Mouse (Mus musculus): ENCODE data around the gene Fam221a. TPM values are rescaled to one million over a fixed set of nuclear protein-coding genes. Genes with fewer than 3 reads are reported as not detected.

Gene Fam221a
- 0.97 and 3.3 TPM in 2 replicates for polyA plus RNA-seq (2012; rRNA removed; ENCODE audit: low replicate concordance)

GRCm38 (mm10) chr6:49367159-49368054, at the start of gene Fam221a:
Gene Fam221a (plus strand): TSS chr6:49367739.

GRCm38 (mm10) chr6:49318966-49319594, 48.5 kb upstream of the Fam221a start, which contains the start of gene Ccdc126:
Gene Ccdc126 (plus strand): TSS chr6:49319274.

GRCm38 (mm10) chr6:49395316-49395715, 27.8 kb downstream of the Fam221a start, which contains the start of gene Stk31:
Gene Stk31 (plus strand): TSS chr6:49395604.

Other genes starting within 250 kb of the Fam221a start
- gene Igf2bp3, start 152.8 kb upstream of the Fam221a start, polyA plus RNA-seq (2012; rRNA removed; ENCODE audit: low replicate concordance) = 0.03 and 0.09 TPM in 2 replicates
- 34.1 and 56.6 TPM in 2 replicates for gene Tra2a, start 103.7 kb upstream of the Fam221a start, polyA plus RNA-seq (2012; rRNA removed; ENCODE audit: low replicate concordance)
- 2.9 and 4.2 TPM in 2 replicates for gene Ccdc126, start 48.5 kb upstream of the Fam221a start, polyA plus RNA-seq (2012; rRNA removed; ENCODE audit: low replicate concordance)
- not detected in 2 replicates for gene Stk31, start 27.9 kb downstream of the Fam221a start, polyA plus RNA-seq (2012; rRNA removed; ENCODE audit: low replicate concordance)

Measured in subcutaneous adipose tissue, adult 2 months (tissue).